Mouse (Mus musculus) ovary, postnatal 36 days (tissue): ENCODE results near the gene Cdkal1.
A peak's percentile ranks its signal among the peaks of the same experiment; 100 is the strongest.

Experiments
- DNase-seq: peaks from one replicate; pipeline ENCODE4 v3.0.0; 2022; ENCODE audit warnings: low spot score, mixed read lengths

Gene Cdkal1

GRCm38 (mm10) chr13:29247800-29248199 lies 607.7 kb downstream of the Cdkal1 start:
- no peak for DNase-seq

- no peak for DNase-seq
Observed at GRCm38 (mm10) chr13:29235065-29235464, 620.4 kb downstream of the Cdkal1 start.

GRCm38 (mm10) chr13:29234442-29234841 lies 621.0 kb downstream of the Cdkal1 start:
- no peak for DNase-seq

- no peak for DNase-seq
Observed at GRCm38 (mm10) chr13:29233970-29234369, 621.5 kb downstream of the Cdkal1 start.

GRCm38 (mm10) chr13:29232681-29233080 lies 622.8 kb downstream of the Cdkal1 start:
- DNase-seq = no peak

GRCm38 (mm10) chr13:29224815-29225214 lies 630.7 kb downstream of the Cdkal1 start:
- no peak for DNase-seq

- no peak for DNase-seq
Observed at GRCm38 (mm10) chr13:29222261-29222838, 633.1 kb downstream of the Cdkal1 start.

- DNase-seq = no peak
Observed at GRCm38 (mm10) chr13:29221646-29222045, 633.8 kb downstream of the Cdkal1 start.

- DNase-seq = no peak
Observed at GRCm38 (mm10) chr13:29218594-29219230, 636.8 kb downstream of the Cdkal1 start.

- DNase-seq = no peak
Observed at GRCm38 (mm10) chr13:29210159-29211021, 645.1 kb downstream of the Cdkal1 start.

GRCm38 (mm10) chr13:29208749-29209148 lies 646.7 kb downstream of the Cdkal1 start:
- no peak for DNase-seq

GRCm38 (mm10) chr13:29203856-29204255 lies 651.6 kb downstream of the Cdkal1 start:
- DNase-seq = no peak

- no peak for DNase-seq
Observed at GRCm38 (mm10) chr13:29203426-29203825, 652.0 kb downstream of the Cdkal1 start.

- no peak for DNase-seq
Observed at GRCm38 (mm10) chr13:29202562-29202961, 652.9 kb downstream of the Cdkal1 start.

GRCm38 (mm10) chr13:29199679-29200078 lies 655.8 kb downstream of the Cdkal1 start:
- DNase-seq = peak; percentile 62

- no peak for DNase-seq
Observed at GRCm38 (mm10) chr13:29196798-29197498, 658.5 kb downstream of the Cdkal1 start.

- DNase-seq = no peak
Observed at GRCm38 (mm10) chr13:29195722-29196121, 659.8 kb downstream of the Cdkal1 start.

- DNase-seq = no peak
Observed at GRCm38 (mm10) chr13:29194946-29195345, 660.5 kb downstream of the Cdkal1 start.

- DNase-seq = no peak
Observed at GRCm38 (mm10) chr13:29192697-29193096, 662.8 kb downstream of the Cdkal1 start.

GRCm38 (mm10) chr13:29190548-29190947 lies 664.9 kb downstream of the Cdkal1 start:
- DNase-seq = no peak

- no peak for DNase-seq
Observed at GRCm38 (mm10) chr13:29186748-29187147, 668.7 kb downstream of the Cdkal1 start.

- no peak for DNase-seq
Observed at GRCm38 (mm10) chr13:29185545-29185944, 669.9 kb downstream of the Cdkal1 start.
